Mouse (Mus musculus) hindlimb bud, embryonic 11.5 days (tissue): ENCODE measurements around the gene Fam124a.

ENCODE experiments used
- DNase-seq: peaks from one replicate; pipeline ENCODE4 v3.0.0-alpha.2; 2012; ENCODE audit warnings: low read depth, low spot score; ENCODE audit errors: extremely low spot score

Fam124a gene

DNA sequence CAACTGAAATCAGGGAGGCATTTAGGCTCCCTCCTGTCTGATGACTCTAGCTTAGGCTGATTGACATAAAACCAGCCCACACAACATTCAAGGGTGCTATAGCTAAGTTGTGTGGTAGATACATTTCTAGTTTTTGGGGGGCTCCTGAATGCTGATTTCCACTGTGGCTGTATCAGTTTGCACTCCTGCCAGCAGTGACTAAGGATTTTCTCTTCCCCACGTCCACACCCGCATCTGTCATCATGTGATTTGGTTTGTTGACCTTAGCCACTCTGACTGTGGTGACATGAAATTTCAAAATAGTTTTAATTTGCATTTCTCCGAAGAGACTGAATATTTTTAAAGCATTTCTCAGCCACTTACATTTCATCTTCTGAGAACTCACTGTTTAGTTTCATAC lies 101.9 kb downstream of the Fam124a start:
- no peak for DNase-seq
